Mouse (Mus musculus) heart, postnatal 0 days (tissue): ENCODE measurements around the gene Rcc1l. TPM values are rescaled to one million over a fixed set of nuclear protein-coding genes. Genes with fewer than 3 reads are reported as not detected.

Source experiments
- ATAC-seq: fragments of 200-750 bp; cut with Nextera tagmentation; 2 replicates; pipeline ENCODE4 v1.8.0; 2017; ENCODE audit warnings: low read depth, moderate number of reproducible peaks, moderate library complexity; ENCODE audit not compliant: insufficient read depth
- DNase-seq: peaks from one replicate; pipeline ENCODE4 v3.0.0-alpha.2; 2016; ENCODE audit warnings: low spot score
- H3K27ac ChIP-seq: fragments of 300-500 bp; sonication (generic); 2 replicates; pipeline ENCODE4 v1.5.1; 2014; ENCODE audit warnings: low read depth, mild to moderate bottlenecking
- H3K27me3 ChIP-seq: fragments of 300-500 bp; sonication (generic); 2 replicates; pipeline ENCODE4 v1.6.1; 2014; ENCODE audit warnings: low read length, mixed read lengths; ENCODE audit not compliant: control insufficient read depth, insufficient read depth
- H3K36me3 ChIP-seq: fragments of 300-500 bp; sonication (generic); replicated peaks from 2 replicates; pipeline ENCODE4 v1.6.1; 2014; ENCODE audit warnings: low read length, mixed read lengths; ENCODE audit not compliant: control insufficient read depth, insufficient read depth
- H3K4me1 ChIP-seq: fragments of 300-500 bp; sonication (generic); 2 replicates; pipeline ENCODE4 v1.6.1; 2014; ENCODE audit warnings: antibody characterized with exemption; ENCODE audit not compliant: control insufficient read depth, insufficient read depth
- H3K4me2 ChIP-seq: fragments of 300-500 bp; sonication (generic); 2 replicates; pipeline ENCODE4 v1.6.1; 2014; ENCODE audit warnings: low read depth, mild to moderate bottlenecking, low read length, moderate library complexity
- H3K4me3 ChIP-seq: fragments of 300-500 bp; sonication (generic); 2 replicates; pipeline ENCODE4 v1.5.1; 2014; ENCODE audit warnings: low read depth, low read length
- H3K9ac ChIP-seq: fragments of 300-500 bp; sonication (generic); replicated peaks from 2 replicates; pipeline ENCODE4 v1.6.1; 2014; ENCODE audit warnings: low read depth, low read length, mixed read lengths
- H3K9me3 ChIP-seq: fragments of 300-500 bp; sonication (generic); replicated peaks from 2 replicates; pipeline ENCODE4 v1.6.1; 2016; ENCODE audit warnings: low read length; ENCODE audit not compliant: control insufficient read depth
- CTCF ChIP-seq: IDR thresholded peaks from 2 replicates; pipeline ENCODE4 v1.5.1; 2016; ENCODE audit warnings: antibody characterized with exemption, control low read depth, low read depth
- EP300 ChIP-seq: IDR thresholded peaks from 2 replicates; pipeline ENCODE4 v1.6.1; 2016; ENCODE audit warnings: antibody characterized with exemption, low read depth
- WGBS: fragments of 180-500 bp; shearing (Covaris S2); extraction: QIAGEN DNeasy Blood & Tissue Kit; methylation state at CpG from one replicate; pipeline ENCODE4 v1.1.7; 2014; 5-methylcytosine and 5-hydroxymethylcytosine counted together
- polyA plus RNA-seq: library from polyadenylated mRNA; unstranded; fragments of >200 nt; fragmentation: Nextera tagmentation; extraction: Ambion mirVana; gene quantifications from 2 replicates; pipeline ENCODE4 v1.2.1, GENCODE M21; 2015
- total RNA-seq: library from RNA; depleted of rRNA; stranded (reverse); fragments of >200 nt; gene quantifications from 2 replicates; pipeline ENCODE4 v1.2.3, GENCODE M21; 2014; ENCODE audit warnings: low replicate concordance; rRNA removed

Gene Rcc1l
- 19.7 and 23.5 TPM in 2 replicates for total RNA-seq
- 19.5 and 22.1 TPM in 2 replicates for polyA plus RNA-seq

DNA sequence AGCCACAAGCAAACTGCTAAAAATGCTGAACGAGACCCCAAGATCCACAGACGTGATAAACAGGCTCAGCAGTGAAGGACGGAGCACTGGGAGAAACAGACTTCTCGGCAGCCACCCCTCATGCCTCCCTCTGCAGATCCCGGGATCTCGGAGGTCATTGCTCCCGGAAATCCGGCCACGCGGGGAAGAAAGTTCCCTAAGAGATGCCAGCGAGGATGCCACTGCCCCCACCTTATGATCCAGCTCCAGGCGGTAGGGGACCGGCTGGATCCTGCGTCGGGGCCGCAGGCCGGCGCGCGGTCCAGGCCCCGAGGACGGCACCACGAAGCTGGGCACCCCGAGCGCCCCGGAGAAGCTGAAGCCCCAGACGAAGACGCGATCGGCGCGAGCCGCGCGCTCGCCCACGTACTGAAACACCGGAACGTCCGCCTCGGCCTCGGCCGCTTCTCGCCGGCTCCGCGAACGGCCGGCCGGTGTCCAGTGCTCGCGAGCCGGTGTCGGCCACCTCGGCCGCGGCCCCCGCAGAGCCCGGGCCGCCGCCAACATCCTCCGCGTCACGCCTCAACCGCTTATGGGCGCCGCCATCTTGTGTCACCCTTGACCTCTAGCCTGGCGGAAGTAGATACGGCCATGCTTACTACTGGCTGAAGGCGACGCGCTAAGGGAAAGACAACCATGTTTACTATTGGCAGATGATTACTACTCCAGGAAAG lies at the start of gene Rcc1l:
Gene Rcc1l, minus strand, starts transcription at position 606 of the 713 bp plus-strand sequence.
- TF ChIP-seq CTCF, result no peak
- ATAC-seq (peak; percentile 93), DNase-seq (peak; percentile 94)
- Histone ChIP-seq H3K27me3 (no peaks in the 10 kb centered on the region), H3K4me3 (peak within 1 kb of the TSS; percentile 98), H3K4me2 (peak within 1 kb of the TSS; percentile 80), H3K4me1 (peaks cover 10% of the 10 kb centered on the region), H3K9ac (peak within 1 kb of the TSS; percentile 69), H3K36me3 (peaks cover 6% of the 10 kb centered on the region; the same call in 1 of the 2 replicates), H3K27ac (peak within 1 kb of the TSS; percentile 89), H3K9me3 (no peaks in the 10 kb centered on the region)
- under 1% methylated on average over 71 of the region's 72 CpGs for whole genome bisulfite sequencing

DNA sequence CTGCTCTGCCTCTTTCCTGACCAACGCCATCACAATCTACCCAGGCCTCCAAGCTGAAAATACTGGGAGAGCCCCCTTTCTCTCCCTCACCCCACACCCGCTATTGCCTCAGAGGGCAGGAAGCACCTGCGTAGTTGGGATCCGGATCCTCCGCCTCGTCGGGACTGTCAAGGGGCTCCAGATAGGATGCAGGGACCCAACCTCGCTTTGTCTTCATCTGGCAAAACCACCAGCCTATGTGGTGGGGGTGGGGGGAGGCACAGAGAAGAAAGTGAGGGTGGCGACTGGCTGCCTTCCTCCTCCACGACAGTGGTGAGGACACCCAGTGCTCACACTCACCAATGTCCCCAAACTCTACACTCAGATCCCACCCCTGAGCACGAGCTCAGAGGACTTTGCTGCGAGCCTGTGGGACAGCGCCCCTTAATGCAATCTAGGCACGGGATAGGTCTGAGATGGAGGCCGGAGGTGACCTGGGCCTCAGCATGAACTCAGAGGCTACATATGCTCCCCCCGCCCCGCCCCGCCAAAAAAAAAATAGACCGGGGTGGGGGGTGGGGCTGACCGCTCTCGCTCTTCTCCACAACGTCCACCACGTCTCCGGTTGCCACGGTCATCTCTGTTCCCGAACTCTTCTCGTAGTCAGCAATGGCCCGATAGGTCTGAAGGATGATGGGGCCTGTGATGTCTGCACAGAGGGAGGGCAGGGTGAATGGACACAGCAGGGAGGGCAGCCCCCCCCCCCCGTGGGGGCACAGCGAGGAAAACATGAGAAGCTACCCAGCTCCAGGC lies 48.7 kb upstream of the Rcc1l start:
- no peak overlapping the region for H3K27ac ChIP-seq
- H3K4me1 ChIP-seq, result 0 out of 2 replicates have a peak, but pooled peaks cover 6% of the 10 kb centered on the region
- TF ChIP-seq CTCF, result no peak
- no peak for TF ChIP-seq EP300
- DNase-seq, result no peak
- no peaks in the 10 kb centered on the region for H3K36me3 ChIP-seq
- no peak for ATAC-seq
- H3K4me3 ChIP-seq, result no peak overlapping the region
- 70% methylated on average over 30 of the region's 30 CpGs for WGBS
- no peaks in the 10 kb centered on the region for H3K9me3 ChIP-seq
- no peak overlapping the region for H3K9ac ChIP-seq
- peaks cover 11% of the 10 kb centered on the region for H3K27me3 ChIP-seq
- no peak overlapping the region for H3K4me2 ChIP-seq

- Histone ChIP-seq H3K36me3 (0 out of 2 replicates have a peak, but pooled peaks cover 7% of the 10 kb centered on the region), H3K4me3 (peak overlapping the region; percentile 24), H3K4me2 (peak overlapping the region; percentile 51), H3K9ac (no peak overlapping the region), H3K9me3 (no peaks in the 10 kb centered on the region), H3K27ac (no peak overlapping the region), H3K27me3 (peaks cover 11% of the 10 kb centered on the region), H3K4me1 (no peaks in the 10 kb centered on the region)
- DNase-seq (no peak), ATAC-seq (no peak)
- TF ChIP-seq CTCF (no peak), EP300 (no peak)
- 5% methylated on average over 36 of the region's 36 CpGs for WGBS
These were observed 45.2 kb upstream of the Rcc1l start for GRCm38 (mm10) chr5:134221708-134222150.

DNA sequence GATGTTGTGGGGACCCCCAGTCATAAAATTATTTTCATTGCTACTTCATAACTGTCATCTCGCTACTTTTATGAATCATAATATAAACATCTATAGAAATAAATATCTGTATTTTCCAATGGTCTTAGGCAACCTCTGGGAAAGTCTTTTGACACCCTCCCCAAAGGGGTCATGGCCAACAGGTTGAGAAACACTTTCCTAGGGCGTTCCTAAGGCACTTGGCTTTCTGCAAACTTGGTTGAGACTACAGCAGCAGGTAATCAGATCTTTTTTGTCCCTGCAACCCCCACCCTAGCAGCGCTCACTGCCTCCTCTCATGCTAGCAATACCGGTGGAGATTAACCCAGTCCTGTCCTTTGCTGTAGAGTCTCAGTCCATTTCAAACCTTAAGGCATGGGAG lies 44.7 kb upstream of the Rcc1l start:
- H3K4me2 ChIP-seq, result peak overlapping the region; percentile 51
- 0 out of 2 replicates have a peak, but pooled peaks cover 12% of the 10 kb centered on the region for H3K36me3 ChIP-seq
- no peaks in the 10 kb centered on the region for H3K9me3 ChIP-seq
- no peak for ATAC-seq
- no peak for DNase-seq
- 58% methylated on average over 4 of the region's 4 CpGs for WGBS
- H3K27ac ChIP-seq, result no peak overlapping the region
- H3K4me3 ChIP-seq, result peak overlapping the region; percentile 24; the same call in 1 of the 2 replicates
- no peak for TF ChIP-seq CTCF
- TF ChIP-seq EP300, result no peak
- peaks cover 11% of the 10 kb centered on the region for H3K27me3 ChIP-seq
- H3K9ac ChIP-seq, result no peak overlapping the region
- H3K4me1 ChIP-seq, result no peaks in the 10 kb centered on the region

- H3K9ac ChIP-seq, result no peak overlapping the region
- WGBS, result 91% methylated on average over 7 of the region's 7 CpGs
These were observed 41.3 kb upstream of the Rcc1l start for GRCm38 (mm10) chr5:134217900-134218299.

More at GRCm38 (mm10) chr5:134217900-134218299, 41.3 kb upstream of the Rcc1l start:
- ATAC-seq (no peak), DNase-seq (no peak)
- Histone ChIP-seq H3K36me3 (0 out of 2 replicates have a peak, but pooled peaks cover 16% of the 10 kb centered on the region), H3K4me1 (no peaks in the 10 kb centered on the region), H3K9me3 (no peaks in the 10 kb centered on the region), H3K4me2 (no peak overlapping the region), H3K4me3 (no peak overlapping the region), H3K27me3 (peaks cover 11% of the 10 kb centered on the region), H3K27ac (no peak overlapping the region)
- no peak for TF ChIP-seq CTCF
- no peak for TF ChIP-seq EP300
